Mouse (Mus musculus) intestine, postnatal 0 days (tissue): ENCODE results near the gene Prkd2. TPM values are rescaled to one million over a fixed set of nuclear protein-coding genes. Genes with fewer than 3 reads are reported as not detected.

Source experiments
- ATAC-seq: fragments of 200-750 bp; cut with Nextera tagmentation; 2 replicates; pipeline ENCODE4 v1.8.0; 2017; ENCODE audit warnings: mild to moderate bottlenecking, moderate TSS enrichment, moderate library complexity
- H3K27ac ChIP-seq: fragments of 300-500 bp; sonication (generic); 2 replicates; pipeline ENCODE4 v1.5.1; 2014; ENCODE audit warnings: mild to moderate bottlenecking, low read depth, low read length, moderate library complexity
- H3K27me3 ChIP-seq: fragments of 300-500 bp; sonication (generic); replicated peaks from 2 replicates; pipeline ENCODE4 v1.6.1; 2014; ENCODE audit warnings: low read length, mixed read lengths; ENCODE audit not compliant: control insufficient read depth, insufficient read depth
- H3K36me3 ChIP-seq: fragments of 300-500 bp; sonication (generic); 2 replicates; pipeline ENCODE4 v1.6.1; 2014; ENCODE audit warnings: mild to moderate bottlenecking, moderate library complexity; ENCODE audit not compliant: control insufficient read depth, insufficient read depth
- H3K4me1 ChIP-seq: fragments of 300-500 bp; sonication (generic); replicated peaks from 2 replicates; pipeline ENCODE4 v1.6.1; 2014; ENCODE audit warnings: antibody characterized with exemption, low read length, mixed read lengths; ENCODE audit not compliant: control insufficient read depth, insufficient read depth
- H3K4me2 ChIP-seq: fragments of 300-500 bp; sonication (generic); replicated peaks from 2 replicates; pipeline ENCODE4 v1.6.1; 2014; ENCODE audit warnings: low read depth, mild to moderate bottlenecking, moderate library complexity
- H3K4me3 ChIP-seq: fragments of 300-500 bp; sonication (generic); 2 replicates; pipeline ENCODE4 v1.5.1; 2014; ENCODE audit warnings: low read depth, low read length
- H3K9ac ChIP-seq: fragments of 300-500 bp; sonication (generic); 2 replicates; pipeline ENCODE4 v1.6.1; 2014; ENCODE audit warnings: mild to moderate bottlenecking, low read depth, low read length
- H3K9me3 ChIP-seq: fragments of 300-500 bp; sonication (generic); 2 replicates; pipeline ENCODE4 v1.6.1; 2016; ENCODE audit warnings: mixed run types; ENCODE audit not compliant: control insufficient read depth
- CTCF ChIP-seq: sonication (generic); IDR thresholded peaks from 2 replicates; pipeline ENCODE4 v1.5.1; 2016; ENCODE audit warnings: low read depth, mild to moderate bottlenecking, control low read depth, antibody characterized with exemption, moderate library complexity
- WGBS: fragments of 180-500 bp; shearing (Covaris S2); extraction: QIAGEN DNeasy Blood & Tissue Kit; methylation state at CpG from one replicate; pipeline ENCODE4 v1.1.7; 2014; 5-methylcytosine and 5-hydroxymethylcytosine counted together
- polyA plus RNA-seq: library from polyadenylated mRNA; unstranded; fragments of >200 nt; fragmentation: Nextera tagmentation; extraction: Ambion mirVana; gene quantifications from 2 replicates; pipeline ENCODE4 v1.2.1, GENCODE M21; 2015

The Prkd2 gene
- polyA plus RNA-seq, 1 experiment from 2014 or later, result 9.2 TPM

- Histone ChIP-seq H3K4me3 (no peak overlapping the region), H3K27ac (no peak overlapping the region), H3K4me2 (no peak overlapping the region), H3K9me3 (no peaks in the 10 kb centered on the region), H3K4me1 (no peaks in the 10 kb centered on the region), H3K9ac (no peak overlapping the region), H3K27me3 (no peaks in the 10 kb centered on the region), H3K36me3 (peaks cover 72% of the 10 kb centered on the region)
- WGBS, result 35% methylated on average over 5 of the region's 5 CpGs
- ATAC-seq, result no peak
- TF ChIP-seq CTCF, result peak; percentile 80
Measured at GRCm38 (mm10) chr7:16859902-16860651, 17.4 kb downstream of the Prkd2 start.

GRCm38 (mm10) chr7:16867488-16867887, 24.8 kb downstream of the Prkd2 start:
- Histone ChIP-seq H3K4me2 (no peak overlapping the region), H3K27me3 (no peaks in the 10 kb centered on the region), H3K9ac (no peak overlapping the region), H3K4me1 (no peaks in the 10 kb centered on the region), H3K27ac (no peak overlapping the region), H3K36me3 (peaks cover 55% of the 10 kb centered on the region), H3K9me3 (no peaks in the 10 kb centered on the region), H3K4me3 (no peak overlapping the region)
- no peak for ATAC-seq
- no peak for TF ChIP-seq CTCF
- 64% methylated on average over 3 of the region's 3 CpGs for WGBS

GRCm38 (mm10) chr7:16869497-16869896, 26.8 kb downstream of the Prkd2 start:
- Histone ChIP-seq H3K4me3 (no peak overlapping the region), H3K4me2 (no peak overlapping the region), H3K36me3 (peaks cover 38% of the 10 kb centered on the region; the same call in 1 of the 2 replicates), H3K4me1 (no peaks in the 10 kb centered on the region), H3K9ac (no peak overlapping the region), H3K27ac (no peak overlapping the region), H3K27me3 (no peaks in the 10 kb centered on the region), H3K9me3 (no peaks in the 10 kb centered on the region)
- WGBS, result 44% methylated on average over 16 of the region's 16 CpGs
- TF ChIP-seq CTCF, result no peak
- peak; percentile 33; the same call in 1 of the 2 replicates for ATAC-seq

- Histone ChIP-seq H3K4me3 (no peak overlapping the region), H3K27ac (no peak overlapping the region), H3K9ac (no peak overlapping the region), H3K4me1 (no peaks in the 10 kb centered on the region), H3K27me3 (no peaks in the 10 kb centered on the region), H3K9me3 (no peaks in the 10 kb centered on the region), H3K4me2 (no peak overlapping the region), H3K36me3 (peaks cover 22% of the 10 kb centered on the region; the same call in 1 of the 2 replicates)
- WGBS, result 79% methylated on average over 10 of the region's 10 CpGs
- ATAC-seq, result no peak
- no peak for TF ChIP-seq CTCF
Measured at GRCm38 (mm10) chr7:16871600-16871999, 28.9 kb downstream of the Prkd2 start.

- no peak overlapping the region for H3K4me3 ChIP-seq
- H3K36me3 ChIP-seq, result peaks cover 22% of the 10 kb centered on the region; the same call in 1 of the 2 replicates
- H3K9me3 ChIP-seq, result no peaks in the 10 kb centered on the region
- WGBS, result 90% methylated on average over 9 of the region's 9 CpGs
- H3K27me3 ChIP-seq, result no peaks in the 10 kb centered on the region
- H3K4me1 ChIP-seq, result no peaks in the 10 kb centered on the region
- no peak overlapping the region for H3K9ac ChIP-seq
- no peak overlapping the region for H3K27ac ChIP-seq
- TF ChIP-seq CTCF, result no peak
- no peak overlapping the region for H3K4me2 ChIP-seq
- no peak for ATAC-seq
Measured at GRCm38 (mm10) chr7:16872478-16872877, 29.8 kb downstream of the Prkd2 start.

- WGBS, result 90% methylated on average over 4 of the region's 4 CpGs
- Histone ChIP-seq H3K4me3 (no peak overlapping the region), H3K9me3 (no peaks in the 10 kb centered on the region), H3K9ac (no peak overlapping the region), H3K27ac (no peak overlapping the region), H3K27me3 (no peaks in the 10 kb centered on the region), H3K36me3 (peaks cover 17% of the 10 kb centered on the region; the same call in 1 of the 2 replicates), H3K4me2 (no peak overlapping the region), H3K4me1 (no peaks in the 10 kb centered on the region)
- no peak for TF ChIP-seq CTCF
- no peak for ATAC-seq
Measured at GRCm38 (mm10) chr7:16873392-16873791, 30.7 kb downstream of the Prkd2 start.
